In the genomic region with DNA sequence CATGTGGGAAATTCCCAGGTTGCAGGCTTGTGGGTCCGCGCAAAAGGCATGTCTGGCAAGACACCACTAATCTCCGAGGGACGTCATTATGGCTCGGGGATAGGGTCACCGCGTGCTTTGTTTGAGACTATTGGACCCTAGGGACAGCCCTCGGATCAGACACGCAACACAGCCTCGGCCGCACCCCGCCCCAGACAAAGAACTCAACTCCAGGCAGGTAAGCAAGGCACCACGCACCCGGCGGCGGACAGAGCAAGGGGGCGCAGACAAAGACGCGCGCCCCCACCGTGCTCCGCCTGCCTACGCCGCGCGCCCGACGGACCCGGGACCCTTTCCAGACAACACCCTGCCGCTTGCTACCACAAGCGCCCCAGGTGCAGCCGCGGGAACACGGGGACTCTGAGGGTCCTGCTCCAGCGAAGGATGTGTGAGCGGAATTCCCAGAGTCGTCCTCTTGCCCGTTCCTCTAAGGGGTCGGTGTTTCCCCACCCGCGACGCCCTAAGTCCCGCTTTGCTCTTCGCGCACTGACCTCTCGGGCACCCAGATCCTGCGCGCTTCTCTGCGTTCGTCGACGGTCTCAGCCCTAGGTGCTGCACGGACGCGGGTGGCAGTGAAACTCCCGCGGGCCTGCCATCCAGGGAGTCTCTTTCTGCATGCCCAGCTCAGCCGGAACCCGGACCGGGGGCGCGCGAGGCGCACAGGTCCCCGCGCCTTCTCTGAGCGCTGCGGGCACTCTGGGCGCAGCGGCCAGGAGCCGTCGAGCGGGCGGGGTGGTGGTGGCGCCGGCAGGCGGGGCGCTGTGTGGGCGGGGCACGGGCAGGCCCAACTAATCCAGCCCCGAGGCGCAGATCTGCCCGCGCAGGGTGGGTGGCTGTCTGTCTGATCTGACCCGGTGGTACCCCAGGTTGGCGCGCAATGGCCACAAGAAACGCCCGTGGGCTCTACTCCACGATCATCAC, we compare ENCODE assay signal across 9 mouse cellular contexts. TPM values are rescaled to one million over a fixed set of nuclear protein-coding genes. Genes with fewer than 3 reads are reported as not detected.
A peak's percentile ranks its signal among the peaks of the same experiment; 100 is the strongest.
DNase-seq lines count a peak whose midpoint lies in the region; ATAC-seq and TF ChIP-seq lines count a peak whose summit lies in the region.
"Had no signal": no experiment of that assay in that cellular context is flagged by ENCODE, and none has a peak within 500 bp of the region (broad histone marks: within the 10 kb centered on the region; RNA-seq: fewer than 3 reads in every experiment).

No protein-coding gene starts in this region.

- no peaks in the 10 kb centered on the region; the same call in 1 of the 2 replicates for H3K27me3 ChIP-seq in thymus, adult 2 months (ENCODE audit: control insufficient read depth, insufficient read depth, low read length)
- no peaks in the 10 kb centered on the region for H3K27me3 ChIP-seq in heart, embryonic 14.5 days (ENCODE audit: control insufficient read depth, insufficient read depth, low read length)
- no peaks in the 10 kb centered on the region for H3K27me3 ChIP-seq in kidney, postnatal 0 days (ENCODE audit: insufficient read depth, low read length)
- peaks cover 32% of the 10 kb centered on the region for H3K27me3 ChIP-seq in liver, embryonic 15.5 days
- peaks cover 6% of the 10 kb centered on the region for H3K27me3 ChIP-seq in neural tube, embryonic 12.5 days (replicated peaks)
- H3K27me3 ChIP-seq: CH12.LX had no signal

- peak; percentile 35 for DNase-seq in thymus, adult 2 months
- no peak for DNase-seq in thymus, adult 18-20 months
- DNase-seq in kidney, postnatal 0 days (ENCODE audit: low spot score): peak; percentile 68
- DNase-seq in testis, postnatal 14 days (ENCODE audit: low spot score): peak; percentile 68

- no peaks in the 10 kb centered on the region for H3K36me3 ChIP-seq in thymus, adult 2 months (ENCODE audit: control insufficient read depth, insufficient read depth, low read length)
- no peaks in the 10 kb centered on the region for H3K36me3 ChIP-seq in heart, embryonic 14.5 days (ENCODE audit: control insufficient read depth, insufficient read depth, low read length)
- 0 out of 2 replicates have a peak, but pooled peaks cover 3% of the 10 kb centered on the region for H3K36me3 ChIP-seq in kidney, postnatal 0 days (ENCODE audit: insufficient read depth, low read length)
- no peaks in the 10 kb centered on the region for H3K36me3 ChIP-seq in liver, embryonic 15.5 days (replicated peaks)
- no peaks in the 10 kb centered on the region for H3K36me3 ChIP-seq in neural tube, embryonic 12.5 days

- no peaks in the 10 kb centered on the region for H3K9me3 ChIP-seq in heart, embryonic 14.5 days (ENCODE audit: control insufficient read depth, low read length)
- no peaks in the 10 kb centered on the region for H3K9me3 ChIP-seq in kidney, postnatal 0 days (replicated peaks; ENCODE audit: low read length)
- no peaks in the 10 kb centered on the region for H3K9me3 ChIP-seq in liver, embryonic 15.5 days (replicated peaks)
- no peaks in the 10 kb centered on the region for H3K9me3 ChIP-seq in neural tube, embryonic 12.5 days

- H3K4me3 ChIP-seq in thymus, adult 2 months (ENCODE audit: control insufficient read depth, insufficient read depth, low read length): peak overlapping the region; percentile 35
- peak overlapping the region; percentile 62 to 75 for H3K4me3 ChIP-seq in heart, embryonic 14.5 days (ENCODE audit: control insufficient read depth in 1 of 2, insufficient read depth in 1 of 2, low read depth in 1 of 2, low read length in 2 of 2)
- H3K4me3 ChIP-seq in kidney, postnatal 0 days (replicated peaks; ENCODE audit: low read depth, low read length): peak overlapping the region; percentile 57
- peak overlapping the region; percentile 52 for H3K4me3 ChIP-seq in liver, embryonic 15.5 days (replicated peaks)
- H3K4me3 ChIP-seq in neural tube, embryonic 12.5 days: peak overlapping the region; percentile 68

- no peak for TF ChIP-seq CTCF in thymus, adult 2 months (IDR thresholded peaks at IDR 0.05; ENCODE audit: borderline replicate concordance, control insufficient read depth, extremely low read depth, insufficient read depth, low read length, poor library complexity)
- no peak for TF ChIP-seq CTCF in kidney, postnatal 0 days (IDR thresholded peaks at IDR 0.05; ENCODE audit: low read depth)

- peak; percentile 45; the same call in 1 of the 2 replicates for ATAC-seq in erythroid progenitor cell, adult 5-6 weeks (replicated peaks; ENCODE audit: low FRiP score, poor library complexity, severe bottlenecking)
- peak; percentile 80 for ATAC-seq in heart, embryonic 14.5 days (ENCODE audit: insufficient number of reproducible peaks, insufficient read depth, low FRiP score, low read depth)
- ATAC-seq in kidney, postnatal 0 days (replicated peaks; ENCODE audit: low FRiP score, low read depth): peak; percentile 79
- peak; percentile 56 for ATAC-seq in liver, embryonic 15.5 days (ENCODE audit: insufficient read depth)
- ATAC-seq in neural tube, embryonic 12.5 days (ENCODE audit: low FRiP score, low read depth): peak; percentile 86

- WGBS in thymus, adult 2 months: 9% methylated on average over 90 of the region's 90 CpGs
- WGBS in heart, embryonic 14.5 days: under 1% methylated on average over 90 of the region's 90 CpGs
- WGBS in kidney, postnatal 0 days: under 1% methylated on average over 90 of the region's 90 CpGs
- 4% methylated on average over 90 of the region's 90 CpGs for WGBS in liver, embryonic 15.5 days (ENCODE audit: insufficient replicate concordance)
- WGBS in neural tube, embryonic 12.5 days: under 1% methylated on average over 89 of the region's 90 CpGs

- peak overlapping the region; percentile 93 for H3K4me2 ChIP-seq in heart, embryonic 14.5 days (ENCODE audit: low read length)
- H3K4me2 ChIP-seq in kidney, postnatal 0 days (ENCODE audit: low read length): peak overlapping the region; percentile 72
- H3K4me2 ChIP-seq in liver, embryonic 15.5 days: peak overlapping the region; percentile 70
- peak overlapping the region; percentile 65 for H3K4me2 ChIP-seq in neural tube, embryonic 12.5 days (replicated peaks)

- H3K9ac ChIP-seq in heart, embryonic 14.5 days (ENCODE audit: low read length): peak overlapping the region; percentile 75
- H3K9ac ChIP-seq in kidney, postnatal 0 days (ENCODE audit: low read depth, low read length): peak overlapping the region; percentile 45
- H3K9ac ChIP-seq in liver, embryonic 15.5 days: no peak overlapping the region
- H3K9ac ChIP-seq in neural tube, embryonic 12.5 days: peak overlapping the region; percentile 81

- TF ChIP-seq POLR2A in thymus, adult 2 months (IDR thresholded peaks at IDR 0.05; ENCODE audit: control insufficient read depth, extremely low read depth, insufficient read depth, low read length, poor library complexity): no peak

- H3K27ac ChIP-seq in thymus, adult 2 months (ENCODE audit: control insufficient read depth, insufficient read depth, low read length): no peak overlapping the region
- no peak overlapping the region for H3K27ac ChIP-seq in heart, embryonic 14.5 days (replicated peaks in 1 of 2; ENCODE audit: control insufficient read depth in 1 of 2, insufficient read depth in 1 of 2, low read depth in 2 of 2, low read length in 2 of 2)
- no peak overlapping the region for H3K27ac ChIP-seq in kidney, postnatal 0 days
- H3K27ac ChIP-seq in liver, embryonic 15.5 days (replicated peaks): no peak overlapping the region
- H3K27ac ChIP-seq in neural tube, embryonic 12.5 days: peak overlapping the region; percentile 42; the same call in 1 of the 2 replicates

- peaks cover 9% of the 10 kb centered on the region; the same call in 1 of the 2 replicates for H3K4me1 ChIP-seq in thymus, adult 2 months (replicated peaks; ENCODE audit: control insufficient read depth, insufficient read depth, low read length)
- H3K4me1 ChIP-seq in heart, embryonic 14.5 days (ENCODE audit: control insufficient read depth in 2 of 2, insufficient read depth in 2 of 2, low read length in 2 of 2): peaks cover 10 to 22% of the 10 kb centered on the region in 2 experiments
- peaks cover 12% of the 10 kb centered on the region; the same call in 1 of the 2 replicates for H3K4me1 ChIP-seq in kidney, postnatal 0 days (replicated peaks; ENCODE audit: insufficient read depth, low read length)
- H3K4me1 ChIP-seq in liver, embryonic 15.5 days (replicated peaks): peaks cover 12% of the 10 kb centered on the region
- H3K4me1 ChIP-seq in neural tube, embryonic 12.5 days: peaks cover 36% of the 10 kb centered on the region

RNA-seq across cellular contexts. Expression of a gene that starts 42.1 kb away (rescaled TPM):
- 0.28 and 0.73 TPM in 2 replicates for polyA plus RNA-seq in thymus, adult 2 months (2012; rRNA removed)
- total RNA-seq in erythroid progenitor cell, adult 5-6 weeks (2015; ENCODE audit: low replicate concordance): not detected in 2 replicates
- not detected in 2 replicates for total RNA-seq in erythroid progenitor cell, adult 5-6 weeks (2017; ENCODE audit: low replicate concordance)
- polyA plus RNA-seq in heart, embryonic 14.5 days (2014; fragmentation: Nextera tagmentation; extraction: Ambion mirVana): not detected in 2 replicates
- polyA plus RNA-seq in kidney, postnatal 0 days (2015; fragmentation: Nextera tagmentation; extraction: Ambion mirVana): not detected in 2 replicates
- polyA plus RNA-seq in liver, embryonic 15.5 days (2015; fragmentation: Nextera tagmentation; extraction: Ambion mirVana): not detected in 2 replicates
- not detected in 2 replicates for polyA plus RNA-seq in neural tube, embryonic 12.5 days (2016; fragmentation: Nextera tagmentation; extraction: Ambion mirVana)
- total RNA-seq: CH12.LX had no signal

RNA-seq across cellular contexts. Expression of a gene that starts 43.6 kb away (rescaled TPM):
- 0.77 and 0.84 TPM in 2 replicates for polyA plus RNA-seq in thymus, adult 2 months (2012; rRNA removed)
- not detected in 2 replicates for total RNA-seq in erythroid progenitor cell, adult 5-6 weeks (2015; ENCODE audit: low replicate concordance)
- total RNA-seq in erythroid progenitor cell, adult 5-6 weeks (2017; ENCODE audit: low replicate concordance): not detected in 2 replicates
- polyA plus RNA-seq in heart, embryonic 14.5 days (2014; fragmentation: Nextera tagmentation; extraction: Ambion mirVana): not detected in 2 replicates
- polyA plus RNA-seq in kidney, postnatal 0 days (2015; fragmentation: Nextera tagmentation; extraction: Ambion mirVana): 0.57 and 0.64 TPM in 2 replicates
- polyA plus RNA-seq in liver, embryonic 15.5 days (2015; fragmentation: Nextera tagmentation; extraction: Ambion mirVana): 0.09 TPM in 1 of 2 replicates, not detected in the other
- 2.1 and 2.4 TPM in 2 replicates for polyA plus RNA-seq in neural tube, embryonic 12.5 days (2016; fragmentation: Nextera tagmentation; extraction: Ambion mirVana)
- total RNA-seq: CH12.LX had no signal

Comparison
In these comparisons a context has a peak if more than half of its experiments do, and no peak if none do; other contexts are left out.
1. DNase-seq: peak in thymus, adult 2 months (single experiment), kidney, postnatal 0 days (single experiment) and testis, postnatal 14 days (single experiment); none in thymus, adult 18-20 months (0 of 2).
2. Peak in every context shown above with its lines, with median percentiles within 50 percentile points of each other: H3K4me3 ChIP-seq, ATAC-seq and H3K4me2 ChIP-seq.